Mouse (Mus musculus) retina, postnatal 7 days (tissue): ENCODE measurements around the gene Znrf3.

Experiments
- DNase-seq: peaks from one replicate; pipeline ENCODE4 v3.0.0-alpha.2; 2012; ENCODE audit warnings: low read depth, low spot score

Znrf3 gene

GRCm38 (mm10) chr11:5242158-5242557 is 202.5 kb downstream of the Znrf3 start:
- no peak for DNase-seq

GRCm38 (mm10) chr11:5239706-5240690 is 204.6 kb downstream of the Znrf3 start:
- no peak for DNase-seq
